Mouse (Mus musculus): ENCODE data around the gene Gm42742. TPM values are rescaled to one million over a fixed set of nuclear protein-coding genes. Genes with fewer than 3 reads are reported as not detected.
A peak's percentile ranks its signal among the peaks of the same experiment; 100 is the strongest.

Gene Gm42742
- polyA plus RNA-seq, 1 experiment from 2014 or later, result 32.8 TPM

GRCm38 (mm10) chr7:127016971-127017949 lies 3.6 kb downstream of the Gm42742 start, which contains the start of gene Pagr1a:
Gene Pagr1a (minus strand): TSS chr7:127017352.
- peak within 1 kb of the TSS; percentile 62 for H3K4me3 ChIP-seq (ENCODE audit: low read depth, low read length)
- H3K4me1 ChIP-seq (ENCODE audit: control insufficient read depth, insufficient read depth, low read length), result peaks cover 57% of the 10 kb centered on the region
- H3K9ac ChIP-seq (replicated peaks; ENCODE audit: low read depth, low read length), result peak within 1 kb of the TSS; percentile 68
- H3K9me3 ChIP-seq (ENCODE audit: control insufficient read depth, low read depth, low read length), result no peaks in the 10 kb centered on the region
- peak within 1 kb of the TSS; percentile 97 for H3K27ac ChIP-seq (ENCODE audit: low read length)
- WGBS, result 2% methylated on average over 39 of the region's 39 CpGs
- H3K36me3 ChIP-seq (ENCODE audit: control insufficient read depth, insufficient read depth, low read length), result peaks cover 18% of the 10 kb centered on the region
- no peaks in the 10 kb centered on the region for H3K27me3 ChIP-seq (ENCODE audit: control insufficient read depth, insufficient read depth, low read length)
- ATAC-seq (ENCODE audit: insufficient number of reproducible peaks, insufficient read depth, low FRiP score, low read depth), result peak; percentile 76
- H3K4me2 ChIP-seq (replicated peaks; ENCODE audit: low read depth, low read length), result peak within 1 kb of the TSS; percentile 79

DNA sequence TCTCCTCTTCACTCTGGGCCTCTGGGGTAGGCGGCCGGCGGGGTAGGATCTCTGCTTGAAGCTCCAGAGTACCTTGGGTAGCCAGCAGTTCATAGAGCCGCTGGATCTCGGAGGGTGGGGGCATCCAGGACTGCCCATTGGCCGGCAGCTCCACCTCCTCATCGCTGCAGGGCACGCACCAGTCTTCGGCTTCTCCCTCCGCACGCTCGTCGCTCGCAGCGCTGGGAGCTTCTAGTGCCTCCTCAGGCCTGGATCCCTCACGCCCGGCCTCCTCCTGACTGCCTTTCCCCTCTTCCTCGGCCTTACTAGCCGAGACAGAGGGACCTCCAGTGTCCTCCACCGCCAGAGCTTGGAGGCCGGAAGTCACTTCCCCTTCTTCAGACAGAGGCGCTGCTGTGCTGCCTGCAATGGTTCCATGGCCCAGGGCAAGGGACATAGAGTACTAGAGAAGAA lies 4.4 kb downstream of the Gm42742 start:
- peak overlapping the region; percentile 97 for H3K27ac ChIP-seq (ENCODE audit: low read length)

DNA sequence TGATC lies 4.6 kb downstream of the Gm42742 start, which contains the start of gene Pagr1b:
Pagr1b (minus strand) TSS at position 4 of the 5 bp plus-strand sequence.
- peak within 1 kb of the TSS; percentile 79 for H3K4me2 ChIP-seq (replicated peaks; ENCODE audit: low read depth, low read length)
- peak within 1 kb of the TSS; percentile 97 for H3K27ac ChIP-seq (ENCODE audit: low read length)
- peak within 1 kb of the TSS; percentile 68 for H3K9ac ChIP-seq (replicated peaks; ENCODE audit: low read depth, low read length)
- H3K36me3 ChIP-seq (ENCODE audit: control insufficient read depth, insufficient read depth, low read length), result peaks cover 12% of the 10 kb centered on the region
- no peaks in the 10 kb centered on the region for H3K9me3 ChIP-seq (ENCODE audit: control insufficient read depth, low read depth, low read length)
- ATAC-seq (ENCODE audit: insufficient number of reproducible peaks, insufficient read depth, low FRiP score, low read depth), result no peak
- peak within 1 kb of the TSS; percentile 62 for H3K4me3 ChIP-seq (ENCODE audit: low read depth, low read length)
- no peaks in the 10 kb centered on the region for H3K27me3 ChIP-seq (ENCODE audit: control insufficient read depth, insufficient read depth, low read length)
- H3K4me1 ChIP-seq (ENCODE audit: control insufficient read depth, insufficient read depth, low read length), result peaks cover 47% of the 10 kb centered on the region

More for the DNA sequence above, 4.4 kb downstream of the Gm42742 start:
- Histone ChIP-seq H3K9ac (replicated peaks; ENCODE audit: low read depth, low read length) (peak overlapping the region; percentile 68), H3K36me3 (ENCODE audit: control insufficient read depth, insufficient read depth, low read length) (peaks cover 13% of the 10 kb centered on the region), H3K4me3 (ENCODE audit: low read depth, low read length) (peak overlapping the region; percentile 62), H3K4me1 (ENCODE audit: control insufficient read depth, insufficient read depth, low read length) (peaks cover 49% of the 10 kb centered on the region), H3K9me3 (ENCODE audit: control insufficient read depth, low read depth, low read length) (no peaks in the 10 kb centered on the region), H3K27me3 (ENCODE audit: control insufficient read depth, insufficient read depth, low read length) (no peaks in the 10 kb centered on the region), H3K4me2 (replicated peaks; ENCODE audit: low read depth, low read length) (peak overlapping the region; percentile 79)
- WGBS, result under 1% methylated on average over 22 of the region's 22 CpGs
- peak; percentile 30 for ATAC-seq (ENCODE audit: insufficient number of reproducible peaks, insufficient read depth, low FRiP score, low read depth)

GRCm38 (mm10) chr7:127016081-127016480 lies 4.8 kb downstream of the Gm42742 start:
- ATAC-seq (ENCODE audit: insufficient number of reproducible peaks, insufficient read depth, low FRiP score, low read depth), result no peak; the same call in 1 of the 2 replicates

DNA sequence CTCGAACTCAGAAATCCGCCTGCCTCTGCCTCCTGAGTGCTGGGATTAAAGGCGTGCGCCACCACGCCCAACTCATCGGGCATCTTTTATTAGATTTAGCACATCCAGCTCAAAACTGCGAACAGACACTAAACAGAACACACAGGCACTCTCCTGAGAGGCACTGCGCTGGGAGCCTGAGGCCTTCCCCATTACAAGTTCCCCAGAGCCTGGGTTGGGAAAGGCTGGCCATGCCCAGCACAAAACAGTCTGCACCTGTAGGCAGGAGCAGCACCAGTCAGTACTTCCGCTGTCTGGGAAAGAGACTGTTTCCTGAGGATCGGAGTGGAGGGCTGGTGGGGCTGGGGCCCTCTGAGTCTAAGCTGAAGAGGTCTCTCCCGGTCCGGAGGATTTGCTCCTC lies 5.9 kb downstream of the Gm42742 start:
- Histone ChIP-seq H3K4me2 (replicated peaks; ENCODE audit: low read depth, low read length) (peak overlapping the region; percentile 43; the same call in 1 of the 2 replicates), H3K9ac (replicated peaks; ENCODE audit: low read depth, low read length) (peak overlapping the region; percentile 15; the same call in 1 of the 2 replicates), H3K36me3 (ENCODE audit: control insufficient read depth, insufficient read depth, low read length) (peaks cover 12% of the 10 kb centered on the region), H3K9me3 (ENCODE audit: control insufficient read depth, low read depth, low read length) (no peaks in the 10 kb centered on the region), H3K27ac (ENCODE audit: low read length) (no peak overlapping the region), H3K4me1 (ENCODE audit: control insufficient read depth, insufficient read depth, low read length) (peaks cover 42% of the 10 kb centered on the region), H3K4me3 (ENCODE audit: low read depth, low read length) (no peak overlapping the region), H3K27me3 (ENCODE audit: control insufficient read depth, insufficient read depth, low read length) (no peaks in the 10 kb centered on the region)
- WGBS, result 91% methylated on average over 12 of the region's 12 CpGs
- no peak for ATAC-seq (ENCODE audit: insufficient number of reproducible peaks, insufficient read depth, low FRiP score, low read depth)

More at GRCm38 (mm10) chr7:127016081-127016480, 4.8 kb downstream of the Gm42742 start:
- Histone ChIP-seq H3K36me3 (ENCODE audit: control insufficient read depth, insufficient read depth, low read length) (peaks cover 12% of the 10 kb centered on the region), H3K27ac (ENCODE audit: low read length) (peak overlapping the region; percentile 97), H3K4me3 (ENCODE audit: low read depth, low read length) (peak overlapping the region; percentile 62), H3K27me3 (ENCODE audit: control insufficient read depth, insufficient read depth, low read length) (no peaks in the 10 kb centered on the region), H3K9me3 (ENCODE audit: control insufficient read depth, low read depth, low read length) (no peaks in the 10 kb centered on the region), H3K4me2 (replicated peaks; ENCODE audit: low read depth, low read length) (peak overlapping the region; percentile 79), H3K4me1 (ENCODE audit: control insufficient read depth, insufficient read depth, low read length) (peaks cover 45% of the 10 kb centered on the region), H3K9ac (replicated peaks; ENCODE audit: low read depth, low read length) (peak overlapping the region; percentile 68)
- 2% methylated on average over 10 of the region's 10 CpGs for WGBS

GRCm38 (mm10) chr7:127014320-127014719 lies 6.6 kb downstream of the Gm42742 start, which contains the start of gene Mvp:
Gene Mvp (minus strand): TSS chr7:127014621.
- Histone ChIP-seq H3K4me3 (ENCODE audit: low read depth, low read length) (peak within 1 kb of the TSS; percentile 62), H3K4me2 (replicated peaks; ENCODE audit: low read depth, low read length) (peak within 1 kb of the TSS; percentile 79), H3K27ac (ENCODE audit: low read length) (peak within 1 kb of the TSS; percentile 97; the same call in 1 of the 2 replicates), H3K27me3 (ENCODE audit: control insufficient read depth, insufficient read depth, low read length) (no peaks in the 10 kb centered on the region), H3K4me1 (ENCODE audit: control insufficient read depth, insufficient read depth, low read length) (peaks cover 38% of the 10 kb centered on the region), H3K36me3 (ENCODE audit: control insufficient read depth, insufficient read depth, low read length) (peaks cover 12% of the 10 kb centered on the region), H3K9ac (replicated peaks; ENCODE audit: low read depth, low read length) (peak within 1 kb of the TSS; percentile 68), H3K9me3 (ENCODE audit: control insufficient read depth, low read depth, low read length) (no peaks in the 10 kb centered on the region)
- 26% methylated on average over 11 of the region's 11 CpGs for WGBS
- ATAC-seq (ENCODE audit: insufficient number of reproducible peaks, insufficient read depth, low FRiP score, low read depth), result no peak

DNA sequence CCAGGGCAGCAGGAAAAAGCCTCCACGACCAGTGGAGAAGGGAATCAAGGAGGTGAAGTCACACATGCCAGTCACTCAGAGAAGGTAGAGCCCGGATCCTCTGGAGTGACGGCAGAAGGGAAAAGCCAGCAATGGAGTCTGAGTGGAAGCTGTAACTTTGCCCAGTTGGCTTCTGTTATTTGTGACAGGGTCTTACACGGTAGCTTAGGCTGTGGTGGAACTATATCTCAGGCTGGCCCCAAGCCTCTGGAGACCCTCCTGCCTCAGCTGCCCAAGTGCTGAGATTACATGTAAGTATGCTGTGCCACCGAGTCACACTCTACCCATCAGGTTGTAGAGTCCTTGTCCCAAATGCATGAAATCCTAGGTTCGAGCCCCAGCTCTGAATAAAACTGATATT lies 7.5 kb downstream of the Gm42742 start:
- H3K27me3 ChIP-seq (ENCODE audit: control insufficient read depth, insufficient read depth, low read length), result no peaks in the 10 kb centered on the region
- H3K9ac ChIP-seq (replicated peaks; ENCODE audit: low read depth, low read length), result no peak overlapping the region
- H3K36me3 ChIP-seq (ENCODE audit: control insufficient read depth, insufficient read depth, low read length), result peaks cover 12% of the 10 kb centered on the region
- 92% methylated on average over 6 of the region's 6 CpGs for WGBS
- H3K4me3 ChIP-seq (ENCODE audit: low read depth, low read length), result no peak overlapping the region
- no peak for ATAC-seq (ENCODE audit: insufficient number of reproducible peaks, insufficient read depth, low FRiP score, low read depth)
- H3K4me2 ChIP-seq (replicated peaks; ENCODE audit: low read depth, low read length), result no peak overlapping the region
- H3K9me3 ChIP-seq (ENCODE audit: control insufficient read depth, low read depth, low read length), result no peaks in the 10 kb centered on the region
- H3K4me1 ChIP-seq (ENCODE audit: control insufficient read depth, insufficient read depth, low read length), result peaks cover 39% of the 10 kb centered on the region
- H3K27ac ChIP-seq (ENCODE audit: low read length), result no peak overlapping the region

DNA sequence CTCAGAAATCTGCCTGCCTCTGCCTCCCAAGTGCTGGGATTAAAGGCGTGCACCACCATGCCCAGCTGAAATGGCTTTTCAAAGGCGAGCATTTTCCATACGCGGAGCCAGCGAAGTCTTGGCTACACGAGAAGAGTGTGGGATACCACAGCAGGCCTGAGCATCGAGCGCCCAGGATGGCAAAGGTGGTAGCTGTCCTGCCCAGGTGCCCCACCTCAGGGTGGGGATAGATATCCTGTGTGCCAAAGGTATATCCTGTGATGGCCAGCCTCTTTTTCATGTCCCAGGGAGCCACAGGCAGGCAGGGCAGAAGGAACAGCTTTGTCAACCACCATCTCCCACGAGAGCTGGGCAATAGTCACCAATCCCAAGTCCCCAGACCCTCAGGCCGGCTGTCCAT lies 8.1 kb downstream of the Gm42742 start:
- no peak overlapping the region for H3K9ac ChIP-seq (replicated peaks; ENCODE audit: low read depth, low read length)
- peaks cover 12% of the 10 kb centered on the region for H3K36me3 ChIP-seq (ENCODE audit: control insufficient read depth, insufficient read depth, low read length)
- ATAC-seq (ENCODE audit: insufficient number of reproducible peaks, insufficient read depth, low FRiP score, low read depth), result no peak
- peaks cover 38% of the 10 kb centered on the region for H3K4me1 ChIP-seq (ENCODE audit: control insufficient read depth, insufficient read depth, low read length)
- H3K4me3 ChIP-seq (ENCODE audit: low read depth, low read length), result no peak overlapping the region
- no peak overlapping the region for H3K4me2 ChIP-seq (replicated peaks; ENCODE audit: low read depth, low read length)
- WGBS, result 94% methylated on average over 10 of the region's 10 CpGs
- H3K9me3 ChIP-seq (ENCODE audit: control insufficient read depth, low read depth, low read length), result no peaks in the 10 kb centered on the region
- H3K27ac ChIP-seq (ENCODE audit: low read length), result no peak overlapping the region
- no peaks in the 10 kb centered on the region for H3K27me3 ChIP-seq (ENCODE audit: control insufficient read depth, insufficient read depth, low read length)

All from stomach, embryonic 14.5 days (tissue).